Mouse (Mus musculus): ENCODE results near the gene Gp1bb. TPM values are rescaled to one million over a fixed set of nuclear protein-coding genes. Genes with fewer than 3 reads are reported as not detected.

Gene Gp1bb
- total RNA-seq, 2 experiments from 2014 or later: 1.1 to 1.3 TPM

DNA sequence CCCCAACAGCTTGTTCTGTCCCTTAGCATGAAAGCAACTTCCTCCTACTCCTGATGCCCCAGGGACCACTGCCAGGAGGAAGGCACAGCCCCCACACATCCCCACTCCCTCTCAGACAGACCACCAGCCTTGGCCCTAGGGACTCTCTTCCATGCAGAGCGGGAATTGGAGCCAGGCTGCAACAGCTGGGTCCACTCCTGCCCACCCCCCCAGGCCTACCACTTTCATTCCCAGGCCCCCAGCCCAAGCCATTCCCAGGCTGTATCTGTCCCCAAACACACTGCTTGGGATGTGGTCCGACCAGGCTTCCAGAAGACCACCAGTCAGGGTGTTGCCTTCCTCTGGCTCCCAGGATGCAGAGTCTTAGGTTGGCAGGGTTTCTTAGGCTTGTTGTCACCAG lies 13.1 kb downstream of the Gp1bb start:
- DNase-seq (ENCODE audit: low spot score in 2 of 2): no peak

DNA sequence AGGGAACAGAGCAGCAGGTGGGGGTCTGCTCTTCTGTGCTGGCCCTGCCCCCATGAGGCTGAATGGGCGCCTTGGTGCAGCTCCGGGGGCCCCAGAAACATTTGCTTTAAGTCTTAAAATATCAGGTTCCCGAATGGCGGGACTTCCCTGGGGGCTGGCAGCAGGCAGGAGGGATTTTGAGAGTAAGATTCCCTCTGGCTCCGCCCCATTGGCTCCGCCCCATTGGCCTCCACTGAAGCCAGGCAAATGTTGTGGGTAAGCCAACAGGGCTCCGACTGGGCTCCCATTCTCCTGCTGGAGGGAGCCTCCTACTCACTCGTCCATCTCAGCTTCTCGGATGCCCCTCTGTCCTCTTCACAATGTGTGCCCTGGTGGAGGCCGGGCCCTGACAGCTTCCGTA lies 14.0 kb downstream of the Gp1bb start:
- DNase-seq (ENCODE audit: low spot score in 2 of 2): no peak

DNA sequence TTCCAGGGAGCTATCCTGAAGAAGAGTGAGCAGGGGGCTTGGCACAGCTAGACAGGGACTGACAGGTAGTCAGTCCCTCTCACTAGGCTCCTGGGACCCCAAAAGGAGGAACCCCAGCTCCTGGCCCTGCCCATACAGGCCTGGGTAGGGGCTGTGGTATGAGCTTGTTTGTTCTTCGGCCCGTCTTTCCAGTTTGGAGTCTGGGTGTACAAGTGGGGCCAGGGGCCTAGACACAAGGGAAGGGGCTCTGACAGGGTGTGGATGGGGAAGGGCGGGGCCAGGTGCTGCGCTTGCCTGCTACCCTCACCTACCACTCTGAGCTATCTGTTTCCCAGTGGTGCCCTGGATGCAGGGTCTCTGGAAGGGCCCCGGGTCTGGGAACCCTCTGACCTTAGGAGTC lies 16.5 kb downstream of the Gp1bb start:
- no peak for DNase-seq (ENCODE audit: low spot score in 2 of 2)

DNA sequence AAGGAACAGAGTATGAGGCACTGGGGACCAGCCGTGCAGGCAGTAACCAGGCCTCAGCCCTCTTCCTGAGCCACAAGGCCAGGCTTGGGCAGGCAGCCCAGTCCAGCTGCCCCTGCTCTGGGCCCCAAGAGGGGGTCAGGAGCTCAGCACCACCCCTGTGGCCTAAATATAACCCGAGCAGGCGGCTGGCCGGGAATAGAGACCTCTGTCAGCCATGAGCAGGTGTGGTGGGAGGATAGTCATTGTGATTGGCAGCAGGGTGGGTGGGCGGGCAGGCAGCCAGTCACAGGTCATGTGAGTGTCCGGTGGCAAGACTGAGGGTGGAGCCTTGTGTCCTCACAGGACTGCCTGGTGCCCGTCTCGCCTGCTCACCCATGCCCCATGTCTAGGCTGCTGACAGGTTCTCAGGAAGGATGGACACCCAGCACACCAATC lies 17.9 kb downstream of the Gp1bb start:
- DNase-seq (ENCODE audit: low spot score in 2 of 2): no peak

DNA sequence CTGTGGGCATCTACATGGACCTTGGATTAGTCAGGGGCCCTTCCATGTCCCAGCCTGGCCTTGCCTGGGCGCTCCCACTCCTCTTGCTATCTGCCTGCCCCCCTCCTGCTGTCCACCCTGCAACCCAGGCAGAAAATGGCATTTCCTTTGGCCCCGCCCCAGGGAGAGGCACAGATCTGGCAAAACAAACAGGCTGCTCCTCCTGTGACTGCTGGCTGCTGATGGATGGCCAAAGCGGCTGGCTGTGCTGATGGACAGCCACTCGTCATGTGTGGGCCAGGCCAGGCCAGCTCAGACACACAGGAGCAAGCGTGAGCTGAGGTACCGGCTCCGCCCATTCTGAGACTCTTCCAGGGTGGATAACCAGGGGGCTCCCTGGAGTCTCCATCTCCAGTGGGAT lies 20.8 kb downstream of the Gp1bb start:
- no peak for DNase-seq (ENCODE audit: low spot score in 2 of 2)

DNA sequence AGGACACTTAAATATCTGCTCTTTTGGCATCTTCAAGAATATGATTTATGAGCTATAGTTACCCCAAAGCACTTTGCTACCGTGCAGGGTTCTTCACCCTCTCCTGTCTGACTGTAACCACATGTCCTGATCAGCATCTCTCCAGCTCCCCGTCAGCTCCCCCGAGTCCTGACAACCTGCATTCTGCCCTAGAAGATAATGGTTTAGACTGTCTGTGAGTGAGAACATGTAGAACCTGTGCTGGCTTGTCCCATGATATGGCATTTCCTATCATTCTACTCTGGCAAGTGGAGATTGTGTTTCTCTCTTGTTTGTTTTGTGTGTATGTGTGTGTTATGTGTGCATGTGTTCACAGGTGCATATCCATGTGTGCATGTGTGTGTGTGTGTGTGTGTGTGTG lies 24.2 kb downstream of the Gp1bb start:
- DNase-seq (ENCODE audit: low spot score in 2 of 2): no peak

DNA sequence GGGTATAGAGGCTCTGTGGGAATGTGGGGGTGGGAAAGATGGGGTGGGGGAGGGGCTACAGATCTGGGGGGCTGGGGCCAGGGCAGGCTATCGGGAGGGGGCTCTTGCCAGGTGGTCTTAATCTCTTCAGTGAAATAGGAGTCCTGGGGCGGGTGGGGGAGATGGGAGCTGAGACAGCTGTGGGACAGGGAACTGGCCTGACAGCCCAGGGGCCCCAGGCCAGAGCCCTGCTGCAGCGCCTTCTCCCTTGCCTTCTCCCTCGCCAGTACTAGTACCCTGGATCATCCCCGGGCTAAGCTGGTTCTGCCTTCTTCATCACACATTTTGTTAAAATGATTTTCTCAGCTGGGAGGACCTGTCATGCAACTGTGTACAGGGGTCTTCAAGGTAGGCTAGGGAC lies 25.9 kb downstream of the Gp1bb start:
- DNase-seq (ENCODE audit: low spot score in 2 of 2): no peak

DNA sequence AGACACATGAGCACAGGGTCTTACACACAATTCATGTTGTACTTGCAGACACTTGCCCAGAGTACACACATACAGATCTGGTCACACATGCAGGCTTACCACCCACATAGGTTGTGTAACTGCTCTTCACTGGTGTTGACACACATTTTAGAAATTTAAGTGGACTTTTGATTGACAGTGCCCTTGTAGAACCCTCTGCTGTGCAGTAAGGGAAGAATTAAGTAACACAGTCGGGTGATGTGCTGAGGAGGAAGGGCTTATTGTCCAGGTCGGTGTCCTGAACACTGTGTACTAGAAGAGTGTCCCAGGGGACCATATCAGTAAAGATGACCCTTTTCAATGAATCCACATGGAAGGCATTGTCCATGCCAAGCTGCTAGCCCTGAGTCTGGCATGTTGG lies 28.3 kb downstream of the Gp1bb start:
- DNase-seq (ENCODE audit: low spot score in 2 of 2): no peak

DNA sequence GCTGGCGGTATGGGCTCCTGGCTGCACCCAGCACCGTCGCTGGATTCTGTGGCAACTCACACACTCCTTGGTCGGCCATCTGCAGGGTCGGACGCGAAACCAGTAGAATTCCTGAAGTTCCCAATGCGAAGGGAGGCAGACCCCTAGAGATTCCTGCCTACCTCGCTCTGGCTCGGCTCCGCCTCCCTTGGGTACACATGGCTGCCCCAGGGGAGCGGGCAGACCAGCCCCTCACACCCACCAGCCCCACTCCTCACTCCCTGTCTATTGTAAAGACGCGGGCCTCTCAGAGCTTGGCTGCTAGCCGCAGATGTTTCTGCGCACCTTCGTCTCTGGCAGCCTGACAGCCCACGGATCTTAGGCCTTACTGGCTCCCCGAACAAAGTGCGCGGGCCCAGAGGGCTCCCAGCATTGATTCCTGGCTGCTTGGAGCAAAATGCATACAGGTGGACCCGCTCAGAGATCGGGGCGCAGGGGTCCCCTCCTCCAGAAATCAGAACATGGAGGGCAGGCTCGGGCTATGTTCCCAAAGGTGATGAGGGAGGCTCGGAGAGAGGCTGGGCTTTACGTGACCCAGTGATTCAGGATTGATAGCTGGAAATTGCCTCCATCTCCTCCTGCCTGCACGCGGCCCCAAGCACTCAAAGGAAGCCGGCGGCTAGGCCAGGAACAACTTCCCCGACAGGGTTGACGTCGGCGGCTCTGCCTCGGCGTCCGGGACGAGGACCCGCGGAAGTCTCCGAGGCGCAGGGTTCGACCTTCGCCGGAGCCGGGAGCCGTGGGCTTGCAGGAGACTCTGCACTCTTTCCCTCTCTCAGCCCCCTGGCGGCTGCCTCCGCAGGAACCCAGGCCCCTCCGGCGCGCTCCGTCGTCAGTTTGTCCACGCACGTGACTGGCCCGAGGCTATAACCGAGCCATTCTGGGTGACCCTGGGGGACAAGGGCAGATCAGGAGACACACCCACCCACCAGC lies 30.9 kb downstream of the Gp1bb start:
- no peak for DNase-seq (ENCODE audit: low spot score in 2 of 2)

DNA sequence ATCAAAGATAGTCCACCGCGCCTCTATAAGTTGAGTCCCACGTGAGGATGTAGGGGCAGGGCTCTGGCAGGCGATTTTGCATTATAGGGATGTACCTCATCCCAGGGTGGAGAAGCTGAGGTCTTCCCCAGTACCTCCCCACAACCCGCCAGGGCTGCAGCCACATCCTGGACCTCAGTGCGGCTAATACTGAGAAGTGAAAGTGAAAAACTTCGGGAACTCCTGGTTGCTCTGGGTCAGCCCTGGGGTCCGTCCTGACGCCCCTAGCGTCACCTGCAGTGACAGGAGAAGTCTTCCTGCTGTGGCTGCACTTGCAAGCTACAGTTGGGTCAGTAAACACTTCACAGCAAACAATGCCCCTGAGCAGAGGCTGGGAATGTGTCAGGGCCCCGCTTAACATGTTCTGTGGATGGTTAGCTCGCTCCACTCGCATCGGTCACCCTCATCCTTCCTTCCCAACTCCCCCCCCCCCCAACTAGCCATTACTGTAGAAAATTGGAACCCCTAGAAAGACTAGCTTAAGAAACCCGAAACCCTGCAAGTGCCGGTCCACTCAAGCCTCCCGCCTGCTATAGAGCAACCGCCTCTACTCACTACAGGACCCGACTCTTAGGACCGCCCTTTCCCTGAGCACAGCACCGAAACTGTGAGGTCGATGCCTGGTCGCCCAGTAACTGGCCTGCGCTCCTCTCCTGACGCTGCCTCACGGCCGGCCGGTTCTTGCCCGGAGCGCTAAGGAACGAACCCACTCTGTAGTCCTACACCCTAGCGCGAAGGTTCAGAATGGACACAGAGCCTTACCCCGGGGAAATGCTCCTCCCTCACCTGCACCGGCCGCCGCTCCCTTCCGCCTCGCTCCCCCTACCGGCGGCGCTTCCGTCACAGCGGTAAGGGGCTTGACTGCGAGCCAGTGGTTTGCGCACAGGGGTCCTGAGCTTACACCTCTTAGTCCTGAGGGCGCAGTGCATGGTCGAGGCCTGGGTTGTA lies 32.1 kb downstream of the Gp1bb start, which contains the start of gene Tbx1:
Gene Tbx1 (minus strand): TSS at position 868 of the 987 bp plus-strand sequence.
- DNase-seq (ENCODE audit: low spot score in 2 of 2): no peak

DNA sequence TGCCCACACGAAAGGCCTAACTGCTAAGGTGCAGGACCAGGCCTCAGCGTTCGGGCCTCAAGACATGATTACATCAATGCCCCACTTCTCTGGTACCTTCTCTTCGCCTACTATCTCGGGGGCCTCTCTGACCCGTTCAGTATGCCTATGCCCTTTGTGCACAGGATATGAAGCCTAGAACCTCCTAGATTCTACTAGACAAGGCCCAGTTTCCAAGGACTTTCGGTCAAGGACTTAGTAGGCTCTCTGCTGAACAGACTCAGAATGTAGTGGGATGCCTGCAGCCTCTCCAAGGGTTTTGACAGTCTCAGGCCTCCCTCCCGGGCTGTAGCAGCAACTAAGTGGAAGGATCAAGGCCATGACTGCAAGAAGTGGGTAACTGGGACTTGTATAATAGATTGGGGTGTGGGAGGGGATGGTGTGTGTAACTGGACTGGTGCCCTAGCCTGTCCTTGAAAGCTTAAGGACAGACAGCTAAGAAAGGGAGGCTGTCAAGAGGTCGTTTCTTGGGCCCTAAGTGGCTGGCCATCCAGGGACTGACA lies 33.1 kb downstream of the Gp1bb start:
- no peak for DNase-seq (ENCODE audit: low spot score in 2 of 2)

DNA sequence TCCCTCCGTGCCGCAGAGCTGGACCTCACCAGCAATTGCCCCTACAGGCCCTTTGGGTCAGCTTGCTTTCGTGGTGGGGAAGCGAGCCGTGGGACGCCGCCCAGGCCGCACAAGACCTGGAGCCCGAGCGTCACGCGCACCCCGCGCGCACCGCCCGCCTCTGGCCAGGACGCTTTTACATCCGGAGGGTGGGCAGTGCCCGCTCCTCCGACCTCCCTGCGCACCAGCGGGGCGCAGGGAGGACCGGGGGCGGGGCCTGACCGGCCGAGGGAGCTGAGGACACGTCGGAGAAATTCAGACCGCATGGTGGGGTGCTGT lies 33.5 kb downstream of the Gp1bb start:
- DNase-seq (ENCODE audit: low spot score in 2 of 2): no peak

DNA sequence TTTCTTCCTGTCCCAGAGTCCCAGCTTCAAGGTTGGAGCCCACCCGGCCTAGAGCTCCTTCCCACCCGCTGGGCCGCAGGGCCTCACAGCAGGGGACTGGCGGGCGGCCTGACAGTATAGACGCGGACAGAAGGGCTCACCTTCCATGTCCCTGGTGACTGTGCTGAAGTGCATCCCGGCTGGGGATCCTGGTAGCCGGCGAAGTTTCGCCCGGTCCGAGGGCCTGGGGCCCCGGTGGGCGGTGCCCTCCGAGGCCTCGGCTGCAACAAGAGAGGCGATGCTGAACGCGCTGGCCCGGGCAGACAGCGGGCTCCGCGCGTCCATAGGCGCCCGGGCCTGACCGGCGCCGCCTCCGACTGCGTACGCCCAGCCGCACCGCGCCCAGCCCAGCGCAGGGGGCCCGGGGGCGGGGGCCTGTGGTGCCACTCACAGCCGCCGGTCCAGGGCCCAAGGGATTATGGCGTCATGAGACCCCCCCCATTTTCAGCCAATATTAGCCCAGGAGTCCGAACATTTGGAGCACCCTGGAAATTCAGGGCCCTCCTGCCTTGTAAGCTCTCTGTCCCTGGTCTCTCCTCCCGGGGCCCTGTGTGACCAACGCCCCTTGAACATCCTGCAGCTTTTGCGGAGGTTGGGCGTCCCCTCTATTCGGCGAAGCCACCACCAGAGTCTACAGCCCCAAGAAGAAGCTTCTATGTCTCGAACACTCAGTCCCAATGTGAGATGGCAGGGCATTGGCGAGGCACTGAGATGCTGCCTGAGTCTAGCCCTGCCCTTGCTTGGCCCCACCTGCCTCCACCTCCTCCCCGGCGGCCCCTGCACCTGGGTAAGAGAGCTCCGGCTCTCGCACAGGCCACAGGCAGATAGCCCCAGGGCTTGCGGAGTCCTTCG lies 34.1 kb downstream of the Gp1bb start:
- no peak for DNase-seq (ENCODE audit: low spot score in 2 of 2)

DNA sequence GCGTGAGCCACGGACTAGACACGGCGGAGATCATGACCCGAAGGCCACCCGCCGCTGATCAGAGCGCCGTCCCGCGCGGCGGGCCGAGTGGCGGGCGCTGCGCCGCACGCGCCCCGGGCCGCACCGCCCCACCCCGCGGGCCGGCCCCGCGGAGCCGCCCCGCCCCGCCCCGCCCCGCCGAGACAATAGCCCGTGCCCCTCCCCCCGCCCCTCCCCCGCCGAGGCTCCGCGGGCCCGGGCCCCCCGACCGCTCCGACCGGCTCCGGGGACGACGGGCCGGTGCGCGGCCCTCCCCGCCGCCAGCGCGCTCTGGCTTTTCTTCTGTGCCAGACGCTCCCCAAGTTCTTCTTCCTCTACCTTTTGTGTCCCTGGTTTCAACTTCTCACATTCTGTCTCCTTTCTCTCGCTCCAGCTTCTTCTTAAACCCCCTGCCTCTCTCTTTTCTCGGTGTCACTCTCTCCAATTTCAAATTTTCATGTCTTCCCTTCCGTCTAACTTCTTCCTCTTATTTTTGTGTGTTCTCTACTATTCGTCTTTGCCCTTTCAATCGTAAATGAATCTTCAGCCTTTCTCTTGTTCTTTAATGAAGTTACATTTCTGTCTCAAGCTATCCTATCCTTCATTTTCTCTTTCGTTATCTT lies 35.2 kb downstream of the Gp1bb start:
- DNase-seq (ENCODE audit: low spot score in 2 of 2): no peak

DNA sequence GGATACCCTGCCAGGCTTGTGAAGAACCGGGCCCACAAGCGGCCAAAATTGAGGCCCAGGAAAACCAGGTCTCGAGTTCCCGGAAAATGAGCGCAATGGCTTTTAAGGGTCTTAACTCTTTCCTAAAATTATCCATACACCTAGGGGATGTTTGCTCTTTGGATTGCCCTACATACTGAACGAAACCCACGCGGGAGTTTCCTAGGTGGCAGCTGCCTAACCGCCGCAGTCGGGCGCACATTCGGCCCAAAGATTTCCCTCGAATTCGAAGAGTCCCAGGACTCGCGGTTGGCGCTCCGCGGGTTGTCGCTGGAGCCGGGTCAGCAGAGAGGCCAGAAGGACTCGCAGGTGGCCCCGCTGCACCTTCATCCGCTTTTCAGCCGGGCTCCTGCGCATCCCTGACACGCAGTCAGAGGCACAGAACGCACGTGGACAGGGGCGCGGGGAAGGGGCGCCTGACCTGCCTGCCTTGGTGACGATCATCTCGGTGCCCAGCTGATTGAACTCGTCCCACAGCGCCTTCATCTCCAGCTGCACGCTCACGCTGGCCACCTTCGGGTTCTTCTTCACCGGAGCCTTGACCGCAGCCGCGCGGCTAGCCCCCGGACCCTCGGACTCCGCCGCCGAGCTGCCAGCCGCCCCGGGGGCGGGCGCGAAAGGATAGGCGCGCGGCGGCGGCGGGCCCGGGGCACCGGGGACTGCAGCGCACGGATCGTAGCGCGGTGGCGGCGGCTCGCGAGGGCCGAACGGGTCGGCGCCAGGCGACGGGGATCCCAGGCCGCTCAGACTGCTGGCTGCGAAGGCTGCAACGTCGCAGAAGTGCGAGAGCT lies 35.9 kb downstream of the Gp1bb start:
- DNase-seq (ENCODE audit: low spot score in 2 of 2): no peak

DNA sequence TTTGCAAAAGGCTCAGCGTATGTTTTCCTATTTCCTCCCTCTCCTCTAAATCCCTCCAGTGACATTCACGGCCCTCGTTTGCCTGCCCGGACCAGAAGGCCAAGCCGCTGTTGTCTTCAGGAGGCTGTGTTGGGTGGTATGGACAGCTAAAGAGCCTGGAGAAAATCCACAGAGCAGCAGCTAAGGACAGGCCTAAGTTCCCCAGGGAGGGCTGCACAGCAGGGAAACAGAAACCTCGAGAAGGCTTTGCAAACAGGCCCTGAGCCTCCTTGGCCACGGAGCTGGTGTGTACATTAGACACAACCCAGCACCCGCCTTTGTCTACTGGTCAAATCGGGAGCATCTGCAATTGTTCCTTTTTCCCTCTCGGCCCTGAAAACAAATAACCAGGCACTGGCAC lies 36.5 kb downstream of the Gp1bb start:
- no peak for DNase-seq (ENCODE audit: low spot score in 2 of 2)

DNA sequence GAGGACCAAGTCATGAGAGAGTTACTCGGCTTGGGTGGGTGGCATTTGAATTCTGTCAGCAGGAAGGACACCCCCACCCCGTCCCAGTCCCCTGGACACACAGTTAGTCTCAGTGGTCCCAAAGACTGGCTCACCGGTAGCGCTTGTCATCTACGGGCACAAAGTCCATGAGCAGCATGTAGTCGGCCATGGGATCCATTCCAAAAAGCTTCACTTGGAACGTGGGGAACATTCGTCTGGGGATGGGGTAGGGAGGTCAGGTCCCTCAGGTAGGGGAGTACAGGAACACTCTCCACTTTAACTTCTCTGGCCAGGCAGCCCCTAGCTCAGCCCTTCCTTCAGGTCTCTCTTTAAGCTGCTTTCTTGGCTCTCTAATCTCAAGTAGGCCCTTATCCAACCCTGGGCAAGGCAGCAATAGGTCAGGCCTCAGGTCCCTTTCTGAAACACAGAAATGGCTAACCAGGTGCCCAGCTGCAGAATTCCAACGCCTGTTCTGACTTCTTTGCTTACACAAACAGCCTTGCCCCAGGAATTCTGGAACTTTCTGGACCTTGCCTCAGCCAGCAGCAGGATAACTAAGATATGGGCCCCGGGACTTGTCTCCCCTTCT lies 37.2 kb downstream of the Gp1bb start:
- DNase-seq (ENCODE audit: low spot score in 2 of 2): no peak

DNA sequence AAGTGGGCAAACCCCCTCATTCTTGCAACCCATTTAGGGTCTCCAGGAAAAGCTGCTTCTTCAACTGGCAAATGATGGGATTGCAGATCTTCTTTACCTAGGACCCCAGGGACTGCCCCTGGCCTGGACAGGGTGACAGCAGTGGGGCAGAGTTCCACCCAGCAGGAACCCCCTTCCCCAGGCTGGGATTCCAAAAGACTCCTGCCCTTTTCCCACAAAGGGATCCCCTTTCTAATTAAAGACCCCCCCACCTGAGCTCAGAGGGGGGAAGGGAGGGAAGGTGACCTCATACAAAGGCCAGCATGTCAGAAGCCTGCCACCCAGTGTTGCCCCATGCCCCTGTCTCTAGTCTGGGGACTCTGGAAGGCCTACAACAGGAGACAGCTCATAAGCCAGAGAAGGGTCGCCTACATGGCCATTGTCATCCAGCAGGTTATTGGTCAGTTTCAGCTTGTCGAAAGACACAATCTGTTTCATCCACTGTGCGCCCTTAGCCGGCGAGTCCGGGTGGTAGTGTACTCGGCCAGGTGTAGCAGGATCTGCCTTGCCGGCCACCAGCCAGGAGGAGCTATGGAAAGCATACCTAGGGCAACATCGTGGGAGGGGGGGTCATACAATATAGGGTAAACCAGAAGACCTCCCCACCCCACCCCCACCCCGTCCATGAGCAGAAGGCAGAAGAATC lies 38.4 kb downstream of the Gp1bb start:
- no peak for DNase-seq (ENCODE audit: low spot score in 2 of 2)
